In genomic region chr14:31543885-31544442, GRCm38 (mm10) we compare ENCODE assay signal across 20 mouse cellular contexts. TPM values are rescaled to one million over a fixed set of nuclear protein-coding genes. Genes with fewer than 3 reads are reported as not detected.
DNase-seq lines count a peak whose midpoint lies in the region; ATAC-seq and TF ChIP-seq lines count a peak whose summit lies in the region.
"Had no signal": no experiment of that assay in that cellular context is flagged by ENCODE, and none has a peak within 500 bp of the region (broad histone marks: within the 10 kb centered on the region; RNA-seq: fewer than 3 reads in every experiment).

No protein-coding gene starts in this region.

- no peak for ATAC-seq in intestine, embryonic 16.5 days
- ATAC-seq in intestine, embryonic 15.5 days = no peak
- peak; percentile 79 for ATAC-seq in stomach, embryonic 14.5 days (ENCODE audit: insufficient number of reproducible peaks, insufficient read depth, low FRiP score, low read depth)
- ATAC-seq: forebrain, postnatal 0 days had no signal

- no peak for DNase-seq in limb, embryonic 10.5 days (ENCODE audit: low spot score)
- DNase-seq in layer of hippocampus, postnatal 14 days (ENCODE audit: low spot score in 2 of 2) = no peak
- DNase-seq in thymus, adult 2 months = no peak
- no peak for DNase-seq in kidney, adult 8-10 months
- DNase-seq: adrenal gland, adult 2 months; adrenal gland, postnatal 25 days; cerebellum, adult 2 months; cerebellum, postnatal 10 days; forebrain, postnatal 0 days; gastrocnemius, postnatal 14 days; heart, postnatal 36 days had no signal

- no peak overlapping the region for H3K4me3 ChIP-seq in intestine, embryonic 16.5 days (ENCODE audit: low read length)
- H3K4me3 ChIP-seq in intestine, embryonic 15.5 days (replicated peaks) = no peak overlapping the region
- no peak overlapping the region for H3K4me3 ChIP-seq in limb, embryonic 10.5 days
- H3K4me3 ChIP-seq in stomach, embryonic 14.5 days (ENCODE audit: low read depth, low read length) = no peak overlapping the region
- H3K4me3 ChIP-seq in thymus, adult 2 months (ENCODE audit: control insufficient read depth, insufficient read depth, low read length) = no peak overlapping the region
- H3K4me3 ChIP-seq: embryonic facial prominence, embryonic 12.5 days; forebrain, embryonic 12.5 days; heart, embryonic 13.5 days; hindbrain, embryonic 15.5 days had no signal

- H3K27me3 ChIP-seq in intestine, embryonic 16.5 days (replicated peaks; ENCODE audit: control insufficient read depth, insufficient read depth, low read length) = no peaks in the 10 kb centered on the region
- no peaks in the 10 kb centered on the region for H3K27me3 ChIP-seq in intestine, embryonic 15.5 days (replicated peaks)
- H3K27me3 ChIP-seq in limb, embryonic 10.5 days (ENCODE audit: low read depth, poor library complexity, severe bottlenecking) = no peaks in the 10 kb centered on the region
- no peaks in the 10 kb centered on the region for H3K27me3 ChIP-seq in stomach, embryonic 14.5 days (ENCODE audit: control insufficient read depth, insufficient read depth, low read length)
- no peaks in the 10 kb centered on the region for H3K27me3 ChIP-seq in thymus, adult 2 months (ENCODE audit: control insufficient read depth, insufficient read depth, low read length)
- H3K27me3 ChIP-seq: CH12.LX; embryonic facial prominence, embryonic 12.5 days; forebrain, embryonic 12.5 days; hindbrain, embryonic 15.5 days had no signal

- H3K27ac ChIP-seq in intestine, embryonic 16.5 days (ENCODE audit: low read length) = no peak overlapping the region
- no peak overlapping the region for H3K27ac ChIP-seq in intestine, embryonic 15.5 days
- H3K27ac ChIP-seq in limb, embryonic 10.5 days = peak overlapping the region; percentile 21; the same call in 1 of the 2 replicates
- peak overlapping the region; percentile 30; the same call in 1 of the 2 replicates for H3K27ac ChIP-seq in stomach, embryonic 14.5 days (ENCODE audit: low read length)
- H3K27ac ChIP-seq in thymus, adult 2 months (ENCODE audit: control insufficient read depth, insufficient read depth, low read length) = no peak overlapping the region
- H3K27ac ChIP-seq: embryonic facial prominence, embryonic 12.5 days; forebrain, embryonic 12.5 days; heart, embryonic 13.5 days; hindbrain, embryonic 15.5 days had no signal

- no peaks in the 10 kb centered on the region for H3K4me1 ChIP-seq in intestine, embryonic 16.5 days (ENCODE audit: control insufficient read depth, insufficient read depth, low read length)
- H3K4me1 ChIP-seq in intestine, embryonic 15.5 days (replicated peaks) = no peaks in the 10 kb centered on the region
- no peaks in the 10 kb centered on the region for H3K4me1 ChIP-seq in limb, embryonic 10.5 days
- no peaks in the 10 kb centered on the region for H3K4me1 ChIP-seq in stomach, embryonic 14.5 days (ENCODE audit: control insufficient read depth, insufficient read depth, low read length)
- peaks cover 26% of the 10 kb centered on the region for H3K4me1 ChIP-seq in thymus, adult 2 months (replicated peaks; ENCODE audit: control insufficient read depth, insufficient read depth, low read length)
- H3K4me1 ChIP-seq: embryonic facial prominence, embryonic 12.5 days; forebrain, embryonic 12.5 days; hindbrain, embryonic 15.5 days had no signal

- H3K9me3 ChIP-seq in intestine, embryonic 16.5 days (ENCODE audit: control insufficient read depth, low read length) = 0 out of 2 replicates have a peak, but pooled peaks cover 2% of the 10 kb centered on the region
- no peaks in the 10 kb centered on the region for H3K9me3 ChIP-seq in intestine, embryonic 15.5 days
- H3K9me3 ChIP-seq in limb, embryonic 10.5 days (replicated peaks) = no peaks in the 10 kb centered on the region
- no peaks in the 10 kb centered on the region for H3K9me3 ChIP-seq in stomach, embryonic 14.5 days (ENCODE audit: control insufficient read depth, low read depth, low read length)
- H3K9me3 ChIP-seq: embryonic facial prominence, embryonic 12.5 days; forebrain, embryonic 12.5 days; heart, embryonic 13.5 days; hindbrain, embryonic 15.5 days had no signal

- 67% methylated on average over 11 of the region's 11 CpGs for WGBS in intestine, embryonic 16.5 days
- WGBS in intestine, embryonic 15.5 days = 73% methylated on average over 11 of the region's 11 CpGs
- 79% methylated on average over 11 of the region's 11 CpGs for WGBS in limb, embryonic 10.5 days
- 62% methylated on average over 11 of the region's 11 CpGs for WGBS in stomach, embryonic 14.5 days
- WGBS in thymus, adult 2 months = 99% methylated on average over 11 of the region's 11 CpGs

- 0 out of 2 replicates have a peak overlapping the region, but pooled peaks have one; percentile 5 for H3K9ac ChIP-seq in intestine, embryonic 16.5 days (ENCODE audit: low read depth, low read length)
- no peak overlapping the region for H3K9ac ChIP-seq in intestine, embryonic 15.5 days
- H3K9ac ChIP-seq in stomach, embryonic 14.5 days (replicated peaks; ENCODE audit: low read depth, low read length) = no peak overlapping the region
- H3K9ac ChIP-seq: embryonic facial prominence, embryonic 12.5 days; forebrain, embryonic 12.5 days; forebrain, postnatal 0 days; heart, embryonic 13.5 days; hindbrain, embryonic 15.5 days had no signal

- H3K36me3 ChIP-seq in intestine, embryonic 16.5 days (ENCODE audit: control insufficient read depth, insufficient read depth, low read length) = no peaks in the 10 kb centered on the region
- no peaks in the 10 kb centered on the region for H3K36me3 ChIP-seq in intestine, embryonic 15.5 days
- no peaks in the 10 kb centered on the region for H3K36me3 ChIP-seq in limb, embryonic 10.5 days
- H3K36me3 ChIP-seq in stomach, embryonic 14.5 days (ENCODE audit: control insufficient read depth, insufficient read depth, low read length) = no peaks in the 10 kb centered on the region
- H3K36me3 ChIP-seq in thymus, adult 2 months (ENCODE audit: control insufficient read depth, insufficient read depth, low read length) = peaks cover 61% of the 10 kb centered on the region
- H3K36me3 ChIP-seq: embryonic facial prominence, embryonic 12.5 days; forebrain, embryonic 12.5 days; hindbrain, embryonic 15.5 days had no signal

- no peak for TF ChIP-seq CTCF in thymus, adult 2 months (IDR thresholded peaks at IDR 0.05; ENCODE audit: borderline replicate concordance, control insufficient read depth, extremely low read depth, insufficient read depth, low read length, poor library complexity)

- no peak for TF ChIP-seq POLR2A in thymus, adult 2 months (IDR thresholded peaks at IDR 0.05; ENCODE audit: control insufficient read depth, extremely low read depth, insufficient read depth, low read length, poor library complexity)

- H3K4me2 ChIP-seq in intestine, embryonic 16.5 days (ENCODE audit: low read depth, low read length) = no peak overlapping the region
- no peak overlapping the region for H3K4me2 ChIP-seq in intestine, embryonic 15.5 days (replicated peaks)
- no peak overlapping the region for H3K4me2 ChIP-seq in stomach, embryonic 14.5 days (replicated peaks; ENCODE audit: low read depth, low read length)
- H3K4me2 ChIP-seq: embryonic facial prominence, embryonic 12.5 days; forebrain, embryonic 12.5 days; heart, embryonic 13.5 days; hindbrain, embryonic 15.5 days had no signal

RNA-seq across cellular contexts. Expression of gene Colq, which starts 47.2 kb away (rescaled TPM):
- 0.92 and 1.0 TPM in 2 replicates for polyA plus RNA-seq in intestine, embryonic 16.5 days (2015; fragmentation: Nextera tagmentation; extraction: Ambion mirVana)
- polyA plus RNA-seq in intestine, embryonic 15.5 days (2015; fragmentation: Nextera tagmentation; extraction: Ambion mirVana) = 0.61 and 0.65 TPM in 2 replicates
- 0.13 and 0.20 TPM in 2 replicates for polyA plus RNA-seq in limb, embryonic 10.5 days (2016; fragmentation: Nextera tagmentation; extraction: Ambion mirVana)
- polyA plus RNA-seq in stomach, embryonic 14.5 days (2014; fragmentation: Nextera tagmentation; extraction: Ambion mirVana) = 0.45 and 0.54 TPM in 2 replicates
- under 1 TPM; 0.32 to 0.43 TPM for total RNA-seq in layer of hippocampus, postnatal 14 days (2021)
- 151 and 166 TPM in 2 replicates for polyA plus RNA-seq in thymus, adult 2 months (2012; rRNA removed)
- total RNA-seq: adrenal gland, adult 2 months; adrenal gland, postnatal 25 days had no signal
- polyA plus RNA-seq: hindbrain, embryonic 11.5 days had no signal

RNA-seq across cellular contexts. Expression of gene Mettl6, which starts 49.1 kb away (rescaled TPM):
- 44.6 TPM in 2 replicates for polyA plus RNA-seq in intestine, embryonic 16.5 days (2015; fragmentation: Nextera tagmentation; extraction: Ambion mirVana)
- polyA plus RNA-seq in intestine, embryonic 15.5 days (2015; fragmentation: Nextera tagmentation; extraction: Ambion mirVana) = 52.9 and 54.1 TPM in 2 replicates
- 75.6 and 85.8 TPM in 2 replicates for polyA plus RNA-seq in limb, embryonic 10.5 days (2016; fragmentation: Nextera tagmentation; extraction: Ambion mirVana)
- polyA plus RNA-seq in stomach, embryonic 14.5 days (2014; fragmentation: Nextera tagmentation; extraction: Ambion mirVana) = 62.2 and 65.9 TPM in 2 replicates
- total RNA-seq in layer of hippocampus, postnatal 14 days (2021) = 10 to 100 TPM; 27.6 to 28.5 TPM
- 26.4 and 28.8 TPM in 2 replicates for polyA plus RNA-seq in thymus, adult 2 months (2012; rRNA removed)

RNA-seq across cellular contexts. Expression of gene Eaf1, which starts 49.8 kb away (rescaled TPM):
- 17.9 and 19.3 TPM in 2 replicates for polyA plus RNA-seq in intestine, embryonic 16.5 days (2015; fragmentation: Nextera tagmentation; extraction: Ambion mirVana)
- polyA plus RNA-seq in intestine, embryonic 15.5 days (2015; fragmentation: Nextera tagmentation; extraction: Ambion mirVana) = 19.9 and 21.4 TPM in 2 replicates
- 36.9 and 39.7 TPM in 2 replicates for polyA plus RNA-seq in limb, embryonic 10.5 days (2016; fragmentation: Nextera tagmentation; extraction: Ambion mirVana)
- 21.6 and 22.4 TPM in 2 replicates for polyA plus RNA-seq in stomach, embryonic 14.5 days (2014; fragmentation: Nextera tagmentation; extraction: Ambion mirVana)
- total RNA-seq in layer of hippocampus, postnatal 14 days (2021) = 10 to 100 TPM; 12.6 to 13.0 TPM
- polyA plus RNA-seq in thymus, adult 2 months (2012; rRNA removed) = 140 and 151 TPM in 2 replicates

Comparison
In these comparisons a context has a peak if more than half of its experiments do, and no peak if none do; other contexts are left out.
1. H3K27ac ChIP-seq: peak in limb, embryonic 10.5 days (single experiment) and stomach, embryonic 14.5 days (single experiment); none in intestine, embryonic 16.5 days (single experiment), intestine, embryonic 15.5 days (single experiment) and thymus, adult 2 months (single experiment).
2. RNA of gene Colq, which starts 47.2 kb away (polyA plus RNA-seq): 151 to 166 TPM in thymus, adult 2 months; 0.92 to 1.0 TPM in intestine, embryonic 16.5 days, 0.61 to 0.65 TPM in intestine, embryonic 15.5 days, 0.45 to 0.54 TPM in stomach, embryonic 14.5 days and 0.13 to 0.20 TPM in limb, embryonic 10.5 days; every median in the first group is over 10 times any median in the second.